Mouse (Mus musculus): ENCODE measurements around the gene Fcf1. TPM values are rescaled to one million over a fixed set of nuclear protein-coding genes. Genes with fewer than 3 reads are reported as not detected.
A peak's percentile ranks its signal among the peaks of the same experiment; 100 is the strongest.

Gene Fcf1
- 100 to 1,000 TPM; 196 to 212 TPM for polyA plus RNA-seq (2017; shearing (Covaris generic))

- peak; percentile 70 for ATAC-seq
Observed at GRCm38 (mm10) chr12:84970428-84971096, at the start of gene Fcf1, which contains the start of gene Arel1. TSS of gene Fcf1 (plus strand) at chr12:84970897. TSS of gene Arel1 (minus strand) at chr12:84970900.

GRCm38 (mm10) chr12:84921881-84922419 lies 48.7 kb upstream of the Fcf1 start:
- ATAC-seq, result no peak

- no peak for ATAC-seq
Observed at GRCm38 (mm10) chr12:84924324-84924723, 46.4 kb upstream of the Fcf1 start.

- no peak for ATAC-seq
Observed at GRCm38 (mm10) chr12:84926542-84926941, 44.2 kb upstream of the Fcf1 start.

GRCm38 (mm10) chr12:84932210-84932609 lies 38.5 kb upstream of the Fcf1 start:
- ATAC-seq, result no peak

- ATAC-seq, result no peak
Observed at GRCm38 (mm10) chr12:84935343-84935742, 35.4 kb upstream of the Fcf1 start.

GRCm38 (mm10) chr12:84939117-84939516 lies 31.6 kb upstream of the Fcf1 start:
- no peak for ATAC-seq

- no peak for ATAC-seq
Observed at GRCm38 (mm10) chr12:84940343-84940742, 30.4 kb upstream of the Fcf1 start.

- no peak for ATAC-seq
Observed at GRCm38 (mm10) chr12:84941717-84942116, 29.0 kb upstream of the Fcf1 start.

GRCm38 (mm10) chr12:84943006-84943952 lies 27.4 kb upstream of the Fcf1 start:
- ATAC-seq, result no peak

- ATAC-seq, result no peak
Observed at GRCm38 (mm10) chr12:84944150-84944812, 26.4 kb upstream of the Fcf1 start.

GRCm38 (mm10) chr12:84944813-84945553 lies 25.7 kb upstream of the Fcf1 start:
- ATAC-seq, result no peak

GRCm38 (mm10) chr12:84947894-84948583 lies 22.7 kb upstream of the Fcf1 start:
- no peak for ATAC-seq

- ATAC-seq, result no peak
Observed at GRCm38 (mm10) chr12:84948584-84949285, 22.0 kb upstream of the Fcf1 start.

GRCm38 (mm10) chr12:84950763-84951162 lies 19.9 kb upstream of the Fcf1 start:
- ATAC-seq, result no peak

GRCm38 (mm10) chr12:84951531-84951930 lies 19.2 kb upstream of the Fcf1 start:
- ATAC-seq, result no peak

- no peak for ATAC-seq
Observed at GRCm38 (mm10) chr12:84952351-84952750, 18.3 kb upstream of the Fcf1 start.

- no peak for ATAC-seq
Observed at GRCm38 (mm10) chr12:84956317-84956716, 14.4 kb upstream of the Fcf1 start.

- no peak for ATAC-seq
Observed at GRCm38 (mm10) chr12:84958794-84959356, 11.8 kb upstream of the Fcf1 start.

- no peak for ATAC-seq
Observed at GRCm38 (mm10) chr12:84962606-84963005, 8.1 kb upstream of the Fcf1 start.

All from activated CD4-positive, CD25-positive, alpha-beta regulatory T cell, adult 4 months (primary cell).